ENCODE assay signal across 15 mouse cellular contexts in the genomic region with DNA sequence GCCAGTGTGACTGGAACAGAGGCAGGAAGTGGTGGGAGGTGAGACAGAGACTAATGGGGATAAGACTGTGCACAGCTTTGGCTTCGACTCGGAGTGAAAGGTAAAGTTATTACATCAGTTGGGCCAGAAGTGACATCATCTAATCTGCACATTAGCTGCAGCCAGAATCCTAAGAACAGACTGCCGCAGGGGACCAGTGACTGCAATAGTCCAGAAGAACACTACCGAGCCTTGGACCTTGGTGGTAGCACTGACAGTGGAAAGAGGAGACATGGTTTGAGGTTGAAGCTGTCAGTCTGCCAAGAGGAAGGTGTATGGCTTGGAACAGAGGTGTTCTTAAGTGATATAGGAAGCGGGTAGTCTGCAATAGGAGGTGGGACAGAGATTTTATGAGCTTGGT.
A peak's percentile ranks its signal among the peaks of the same experiment; 100 is the strongest.
DNase-seq lines count a peak whose midpoint lies in the region; ATAC-seq and TF ChIP-seq lines count a peak whose summit lies in the region.
"Had no signal": no experiment of that assay in that cellular context is flagged by ENCODE, and none has a peak within 500 bp of the region (broad histone marks: within the 10 kb centered on the region; RNA-seq: fewer than 3 reads in every experiment).

No protein-coding gene starts in this region.

- no peak for TF ChIP-seq EP300 in heart, adult 2 months (IDR thresholded peaks at IDR 0.05; ENCODE audit: insufficient read depth, low read depth, low read length)
- TF ChIP-seq EP300 in MEL (IDR thresholded peaks at IDR 0.05; ENCODE audit: low read depth in 1 of 2, low read length in 2 of 2), result no peak

- peaks cover 4% of the 10 kb centered on the region for H3K4me1 ChIP-seq in heart, adult 2 months (ENCODE audit: control insufficient read depth, insufficient read depth, low read length)
- peaks cover 3% of the 10 kb centered on the region; the same call in 1 of the 2 replicates for H3K4me1 ChIP-seq in liver, embryonic 13.5 days (replicated peaks)
- H3K4me1 ChIP-seq in liver, embryonic 11.5 days (replicated peaks; ENCODE audit: control insufficient read depth, insufficient read depth, low read length), result 0 out of 2 replicates have a peak, but pooled peaks cover 3% of the 10 kb centered on the region
- peaks cover 0 to 12% of the 10 kb centered on the region in 2 experiments; a peak in 2 of 4 replicates for H3K4me1 ChIP-seq in MEL (ENCODE audit: control insufficient read depth in 1 of 2, insufficient read depth in 2 of 2, low read length in 2 of 2)
- H3K4me1 ChIP-seq in limb, embryonic 14.5 days (ENCODE audit: control insufficient read depth, insufficient read depth, low read length), result no peaks in the 10 kb centered on the region
- H3K4me1 ChIP-seq in intestine, postnatal 0 days (replicated peaks; ENCODE audit: control insufficient read depth, insufficient read depth, low read length), result 0 out of 2 replicates have a peak, but pooled peaks cover 2% of the 10 kb centered on the region
- H3K4me1 ChIP-seq: neural tube, embryonic 15.5 days had no signal

- no peak overlapping the region for H3K4me2 ChIP-seq in liver, embryonic 13.5 days
- no peak overlapping the region for H3K4me2 ChIP-seq in liver, embryonic 11.5 days
- no peak overlapping the region for H3K4me2 ChIP-seq in limb, embryonic 14.5 days (replicated peaks; ENCODE audit: low read depth, low read length, severe bottlenecking)
- H3K4me2 ChIP-seq in intestine, postnatal 0 days (replicated peaks; ENCODE audit: low read depth), result no peak overlapping the region
- H3K4me2 ChIP-seq: neural tube, embryonic 15.5 days had no signal

- no peak for TF ChIP-seq POLR2A in heart, adult 2 months (IDR thresholded peaks at IDR 0.05; ENCODE audit: insufficient read depth, low read depth, low read length)
- no peak for TF ChIP-seq POLR2A in MEL (IDR thresholded peaks at IDR 0.05; ENCODE audit: control insufficient read depth in 1 of 2, insufficient read depth in 1 of 2, low read depth in 1 of 2, low read length in 2 of 2, poor library complexity in 1 of 2)
- TF ChIP-seq POLR2A in limb, embryonic 14.5 days (IDR thresholded peaks at IDR 0.05; ENCODE audit: borderline replicate concordance, extremely low read depth, insufficient read depth, insufficient read length), result no peak

- H3K27me3 ChIP-seq in heart, adult 2 months (ENCODE audit: control insufficient read depth, insufficient read depth, low read length), result no peaks in the 10 kb centered on the region
- no peaks in the 10 kb centered on the region for H3K27me3 ChIP-seq in liver, embryonic 13.5 days
- H3K27me3 ChIP-seq in liver, embryonic 11.5 days (replicated peaks; ENCODE audit: control insufficient read depth, insufficient read depth, low read length), result no peaks in the 10 kb centered on the region
- H3K27me3 ChIP-seq in MEL (ENCODE audit: control insufficient read depth in 1 of 2, insufficient read depth in 2 of 2, low read length in 2 of 2), result no peaks in the 10 kb centered on the region
- no peaks in the 10 kb centered on the region for H3K27me3 ChIP-seq in limb, embryonic 14.5 days (ENCODE audit: control insufficient read depth, insufficient read depth, low read length)
- H3K27me3 ChIP-seq in intestine, postnatal 0 days (replicated peaks; ENCODE audit: control insufficient read depth, insufficient read depth, low read length), result no peaks in the 10 kb centered on the region
- H3K27me3 ChIP-seq: neural tube, embryonic 15.5 days; Patski had no signal

- no peak overlapping the region for H3K4me3 ChIP-seq in heart, adult 2 months
- H3K4me3 ChIP-seq in liver, embryonic 13.5 days (replicated peaks), result no peak overlapping the region
- H3K4me3 ChIP-seq in liver, embryonic 11.5 days (ENCODE audit: low read depth, low read length), result no peak overlapping the region
- H3K4me3 ChIP-seq in MEL (ENCODE audit: control insufficient read depth in 1 of 2, insufficient read depth in 1 of 2, low read depth in 2 of 2, low read length in 2 of 2), result no peak overlapping the region
- no peak overlapping the region for H3K4me3 ChIP-seq in limb, embryonic 14.5 days (replicated peaks; ENCODE audit: low read length)
- H3K4me3 ChIP-seq in intestine, postnatal 0 days (ENCODE audit: low read depth, low read length), result no peak overlapping the region
- H3K4me3 ChIP-seq: erythroblast, embryonic 14.5 days; neural tube, embryonic 15.5 days had no signal

- TF ChIP-seq CTCF in heart, adult 2 months (IDR thresholded peaks at IDR 0.05), result no peak
- TF ChIP-seq CTCF in MEL (IDR thresholded peaks at IDR 0.05 in 2 of 3, conservative IDR thresholded peaks at IDR 0.05 in 1 of 3; ENCODE audit: control insufficient read depth in 1 of 3, insufficient read depth in 1 of 3, low read depth in 2 of 3, low read length in 3 of 3, poor library complexity in 1 of 3, severe bottlenecking in 1 of 3), result no peak
- no peak for TF ChIP-seq CTCF in intestine, postnatal 0 days (IDR thresholded peaks at IDR 0.05; ENCODE audit: low read depth)

- no peak overlapping the region for H3K9ac ChIP-seq in heart, adult 2 months (ENCODE audit: low read depth, low read length)
- H3K9ac ChIP-seq in liver, embryonic 13.5 days, result no peak overlapping the region
- H3K9ac ChIP-seq in liver, embryonic 11.5 days (ENCODE audit: low read depth, low read length), result no peak overlapping the region
- H3K9ac ChIP-seq in MEL (ENCODE audit: control insufficient read depth, low read depth, low read length, poor library complexity, severe bottlenecking), result no peak overlapping the region
- no peak overlapping the region for H3K9ac ChIP-seq in limb, embryonic 14.5 days (ENCODE audit: low read depth, low read length, severe bottlenecking)
- no peak overlapping the region for H3K9ac ChIP-seq in intestine, postnatal 0 days (ENCODE audit: low read depth, low read length)
- H3K9ac ChIP-seq: liver, embryonic 14.5 days; neural tube, embryonic 15.5 days had no signal

- ATAC-seq in liver, embryonic 13.5 days (ENCODE audit: low read depth), result no peak
- ATAC-seq in liver, embryonic 11.5 days (replicated peaks; ENCODE audit: low FRiP score), result no peak
- ATAC-seq in limb, embryonic 14.5 days (ENCODE audit: low FRiP score, low read depth), result peak; percentile 53
- ATAC-seq in intestine, postnatal 0 days, result no peak
- ATAC-seq: CD4-positive, CD25-positive, alpha-beta regulatory T cell, adult 4 months; Patski had no signal

- peak; percentile 12 to 13 for DNase-seq in heart, adult 18-20 months
- no peak for DNase-seq in heart, adult 2 months
- no peak for DNase-seq in liver, embryonic 13.5 days
- no peak for DNase-seq in liver, embryonic 11.5 days (ENCODE audit: low spot score)
- DNase-seq in MEL (ENCODE audit: low read depth, low spot score), result peak; percentile 42
- DNase-seq in limb, embryonic 14.5 days (ENCODE audit: low spot score), result peak; percentile 57
- DNase-seq in cerebellum, postnatal 4 days (ENCODE audit: low spot score in 2 of 2), result no peak
- DNase-seq: adrenal gland, adult 8-10 months; cerebellum, adult 11 months had no signal

- H3K79me2 ChIP-seq in heart, adult 2 months (replicated peaks; ENCODE audit: control insufficient read depth, insufficient read depth, low read length), result no peaks in the 10 kb centered on the region
- no peaks in the 10 kb centered on the region for H3K79me2 ChIP-seq in MEL (ENCODE audit: control insufficient read depth, insufficient read depth, low read length, poor library complexity)

- H3K9me3 ChIP-seq in liver, embryonic 13.5 days (replicated peaks), result no peaks in the 10 kb centered on the region
- H3K9me3 ChIP-seq in liver, embryonic 11.5 days (ENCODE audit: control insufficient read depth, low read length), result no peaks in the 10 kb centered on the region
- H3K9me3 ChIP-seq in MEL (replicated peaks; ENCODE audit: insufficient read depth, low read length), result no peaks in the 10 kb centered on the region
- no peaks in the 10 kb centered on the region for H3K9me3 ChIP-seq in limb, embryonic 14.5 days (ENCODE audit: control insufficient read depth, low read length)
- H3K9me3 ChIP-seq in intestine, postnatal 0 days (ENCODE audit: control insufficient read depth), result no peaks in the 10 kb centered on the region
- H3K9me3 ChIP-seq: neural tube, embryonic 15.5 days had no signal

- H3K27ac ChIP-seq in heart, adult 2 months, result no peak overlapping the region; the same call in 1 of the 2 replicates
- H3K27ac ChIP-seq in liver, embryonic 13.5 days, result 0 out of 2 replicates have a peak overlapping the region, but pooled peaks have one; percentile 6
- H3K27ac ChIP-seq in liver, embryonic 11.5 days (ENCODE audit: low read depth, low read length), result no peak overlapping the region
- H3K27ac ChIP-seq in MEL (ENCODE audit: control insufficient read depth, low read depth, low read length), result peak overlapping the region; percentile 67
- no peak overlapping the region for H3K27ac ChIP-seq in limb, embryonic 14.5 days (replicated peaks; ENCODE audit: low read depth, low read length)
- H3K27ac ChIP-seq in intestine, postnatal 0 days (ENCODE audit: low read depth, low read length), result no peak overlapping the region
- H3K27ac ChIP-seq: liver, embryonic 14.5 days; neural tube, embryonic 15.5 days had no signal

- no peaks in the 10 kb centered on the region for H3K36me3 ChIP-seq in heart, adult 2 months (ENCODE audit: control insufficient read depth, insufficient read depth, low read length)
- H3K36me3 ChIP-seq in liver, embryonic 13.5 days, result no peaks in the 10 kb centered on the region
- no peaks in the 10 kb centered on the region for H3K36me3 ChIP-seq in liver, embryonic 11.5 days (ENCODE audit: control insufficient read depth, insufficient read depth, low read length)
- H3K36me3 ChIP-seq in MEL (ENCODE audit: control insufficient read depth in 1 of 2, insufficient read depth in 2 of 2, low read length in 2 of 2), result peaks cover 0 to 15% of the 10 kb centered on the region in 2 experiments; a peak in 2 of 4 replicates
- no peaks in the 10 kb centered on the region for H3K36me3 ChIP-seq in limb, embryonic 14.5 days (ENCODE audit: control insufficient read depth, insufficient read depth, low read length)
- H3K36me3 ChIP-seq in intestine, postnatal 0 days (ENCODE audit: control insufficient read depth, insufficient read depth), result no peaks in the 10 kb centered on the region
- H3K36me3 ChIP-seq: neural tube, embryonic 15.5 days had no signal

- intact Hi-C loops in heart, adult 2 months (cut with DNase I), result no loop called here

- 36% methylated on average over 5 of the region's 5 CpGs for WGBS in heart, adult 2 months
- 49% methylated on average over 5 of the region's 5 CpGs for WGBS in liver, embryonic 13.5 days (ENCODE audit: insufficient replicate concordance)
- 64% methylated on average over 5 of the region's 5 CpGs for WGBS in liver, embryonic 11.5 days
- WGBS in limb, embryonic 14.5 days, result 52% methylated on average over 5 of the region's 5 CpGs
- 69% methylated on average over 5 of the region's 5 CpGs for WGBS in intestine, postnatal 0 days

- no peak for TF ChIP-seq RAD21 in MEL (IDR thresholded peaks at IDR 0.05; ENCODE audit: low read depth, low read length)

TF ChIP-seq in MEL, 35 proteins besides CTCF, POLR2A, EP300 and RAD21 (continues in another document):
- no peak for TF ChIP-seq MXI1 (IDR thresholded peaks at IDR 0.05; ENCODE audit: low read depth, low read length)
- no peak for TF ChIP-seq GATA1 (IDR thresholded peaks at IDR 0.05; ENCODE audit: low read depth, low read length)
- no peak for TF ChIP-seq TAL1 (IDR thresholded peaks at IDR 0.05; ENCODE audit: low read length)
- no peak for TF ChIP-seq ZNF384 (IDR thresholded peaks at IDR 0.05; ENCODE audit: low read depth, low read length)
- no peak for TF ChIP-seq POLR2AphosphoS2 (IDR thresholded peaks at IDR 0.05; ENCODE audit: low read length)

Comparison
In these comparisons a context has a peak if more than half of its experiments do, and no peak if none do; other contexts are left out.
1. DNase-seq: peak in heart, adult 18-20 months (2 of 2), MEL (single experiment) and limb, embryonic 14.5 days (single experiment); none in heart, adult 2 months (0 of 2), liver, embryonic 13.5 days (single experiment), liver, embryonic 11.5 days (single experiment) and cerebellum, postnatal 4 days (0 of 2).
2. H3K27ac ChIP-seq: peak in liver, embryonic 13.5 days (single experiment) and MEL (single experiment); none in heart, adult 2 months (single experiment), liver, embryonic 11.5 days (single experiment), limb, embryonic 14.5 days (single experiment) and intestine, postnatal 0 days (single experiment).